Mouse (Mus musculus) left cerebral cortex, postnatal 14 days (tissue): Measurements from ENCODE around the gene Cog1. TPM values are rescaled to one million over a fixed set of nuclear protein-coding genes. Genes with fewer than 3 reads are reported as not detected.

Experiments
- total RNA-seq, 2 experiments: library from RNA; stranded (reverse); gene quantifications; 2 replicates each; pipeline ENCODE4 v1.2.3; 2021

The Cog1 gene
- total RNA-seq, 2 experiments from 2014 or later: 36.8 to 38.7 TPM

Other genes with a start within 250 kb of the Cog1 start
- 10 to 100 TPM; 35.7 to 36.2 TPM for gene Sstr2, start 29.8 kb upstream of the Cog1 start, total RNA-seq
- 10 to 100 TPM; 13.9 to 15.3 TPM for gene Slc39a11, start 910 bp downstream of the Cog1 start, total RNA-seq
- gene Fam104a, start 35.0 kb downstream of the Cog1 start, total RNA-seq: 10 to 100 TPM; 22.2 to 26.4 TPM
- 10 to 100 TPM; 12.1 to 12.8 TPM for gene D11Wsu47e, start 35.2 kb downstream of the Cog1 start, total RNA-seq
- gene Cpsf4l, start 60.8 kb downstream of the Cog1 start, total RNA-seq: under 1 TPM in 1 of 2 experiments, not detected in 1; 0.33 TPM
- gene Cdc42ep4, start 102.7 kb downstream of the Cog1 start, total RNA-seq: 10 to 100 TPM; 35.4 to 43.3 TPM